Mouse (Mus musculus) right cerebral cortex, postnatal 10 days (tissue): ENCODE measurements around the gene Pde10a.

Source experiments
- DNase-seq, 2 experiments: peaks; one replicate each; pipeline ENCODE4 v3.0.0; 2021; ENCODE audit warnings: low spot score in 2 of 2

Gene Pde10a

GRCm38 (mm10) chr17:8745334-8745733 lies 220.2 kb downstream of the Pde10a start:
- no peak for DNase-seq

- DNase-seq, result no peak
Observed at GRCm38 (mm10) chr17:8749426-8749825, 224.3 kb downstream of the Pde10a start.

DNA sequence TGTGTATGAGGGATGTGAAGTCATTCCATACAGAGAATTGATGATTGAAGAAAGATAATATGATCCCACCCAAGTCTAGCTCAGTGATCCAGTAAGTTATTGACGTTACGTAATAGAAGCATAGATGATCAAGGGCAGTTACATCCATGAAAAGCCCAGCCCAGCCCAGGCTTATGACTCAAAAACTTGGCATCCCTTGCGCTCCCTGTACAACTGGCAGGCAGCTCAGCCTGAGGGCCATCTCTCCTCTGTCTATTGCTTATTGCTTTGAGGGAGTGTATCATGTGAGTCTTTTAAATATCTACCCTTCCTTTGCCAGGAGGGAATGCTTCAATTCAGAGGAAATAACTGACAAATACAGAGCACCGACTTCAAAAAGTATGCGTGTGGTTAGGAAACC lies 232.4 kb downstream of the Pde10a start:
- no peak for DNase-seq

DNA sequence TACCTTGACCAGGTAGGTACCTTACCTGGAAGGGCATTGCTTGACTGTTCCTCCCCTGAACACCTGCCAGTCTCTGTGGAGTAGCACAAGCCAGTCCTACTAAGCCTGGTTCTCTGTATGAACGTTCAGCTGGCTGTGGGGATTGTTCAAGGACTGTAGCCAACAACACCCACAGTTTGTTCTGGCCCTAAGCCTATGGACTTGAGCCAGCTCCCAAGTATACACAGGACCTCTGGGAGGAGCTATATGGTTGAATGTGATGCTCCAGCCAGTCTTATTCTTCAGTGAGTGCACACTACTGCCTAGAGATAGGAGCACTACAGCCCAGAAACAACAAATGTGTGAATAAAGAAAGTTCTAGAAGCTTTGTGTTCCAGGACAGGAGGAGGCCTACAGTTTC lies 238.1 kb downstream of the Pde10a start:
- peak; percentile 40 to 45 for DNase-seq

DNA sequence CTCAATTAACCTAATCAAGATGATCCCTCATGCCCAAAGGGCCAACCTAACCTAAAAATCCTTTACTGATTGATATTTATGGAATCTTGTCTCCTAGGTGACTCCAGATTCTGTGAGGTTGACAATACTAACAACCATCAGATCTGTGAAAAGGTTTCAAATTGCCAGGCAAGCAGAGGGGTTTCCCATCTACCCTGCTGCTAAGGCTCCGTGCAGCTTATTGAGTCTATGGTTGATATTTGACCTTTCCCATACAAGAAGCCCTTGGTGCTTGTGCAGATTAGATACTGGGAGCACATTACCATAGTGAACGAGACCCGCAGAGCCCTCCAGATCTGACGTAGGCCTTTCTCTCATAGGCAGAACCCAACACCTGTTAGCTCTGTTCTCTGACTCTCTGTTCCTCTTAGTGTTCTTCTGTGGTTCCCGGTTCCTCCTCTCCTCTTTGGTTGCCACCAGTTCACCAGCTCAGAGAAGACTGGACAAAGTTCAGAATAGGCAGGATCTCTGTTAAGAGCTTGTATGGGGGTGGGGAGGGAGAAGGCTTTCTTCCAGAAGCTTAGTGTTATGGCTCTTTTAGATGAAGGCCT lies 240.9 kb downstream of the Pde10a start:
- DNase-seq, result no peak

DNA sequence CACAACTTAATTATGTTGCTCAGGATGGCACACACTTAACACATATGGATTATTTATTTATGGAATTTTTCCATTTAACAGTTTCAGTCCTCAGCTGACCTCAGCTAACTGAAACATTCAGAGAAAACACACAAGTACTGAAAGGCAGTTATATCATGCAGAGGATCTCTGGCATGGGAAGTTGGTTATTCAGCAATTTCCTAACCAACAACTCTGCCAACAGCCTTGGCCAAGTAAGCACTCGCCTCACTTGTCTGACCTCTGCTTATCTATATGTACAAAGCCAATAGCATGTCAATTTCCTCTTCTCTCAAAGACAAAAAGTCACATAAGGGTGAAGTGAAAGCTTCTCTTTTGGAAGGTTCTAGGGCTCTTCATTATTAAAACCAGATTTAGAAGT lies 244.0 kb downstream of the Pde10a start:
- no peak for DNase-seq

DNA sequence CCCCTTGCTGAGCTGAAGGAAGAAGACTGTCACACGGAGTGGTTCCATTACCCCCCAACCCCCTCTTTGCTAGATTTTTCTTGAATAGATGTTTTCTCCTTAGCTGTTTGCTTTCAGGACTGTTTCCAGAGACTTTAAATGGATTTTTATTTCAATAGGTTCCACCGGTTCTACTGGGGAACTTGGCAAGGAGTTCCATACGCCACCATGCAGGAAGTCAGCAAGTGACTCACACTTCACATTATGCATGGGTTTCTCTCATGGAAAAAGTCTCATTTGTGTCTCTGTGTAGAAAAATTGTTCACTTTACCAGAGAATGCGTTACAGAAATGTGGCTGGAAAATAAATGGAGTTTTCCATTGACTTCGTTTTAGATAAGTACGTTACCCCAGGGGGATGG lies 248.2 kb downstream of the Pde10a start:
- DNase-seq, result no peak

GRCm38 (mm10) chr17:8774301-8774700 lies 249.1 kb downstream of the Pde10a start:
- DNase-seq, result no peak

DNA sequence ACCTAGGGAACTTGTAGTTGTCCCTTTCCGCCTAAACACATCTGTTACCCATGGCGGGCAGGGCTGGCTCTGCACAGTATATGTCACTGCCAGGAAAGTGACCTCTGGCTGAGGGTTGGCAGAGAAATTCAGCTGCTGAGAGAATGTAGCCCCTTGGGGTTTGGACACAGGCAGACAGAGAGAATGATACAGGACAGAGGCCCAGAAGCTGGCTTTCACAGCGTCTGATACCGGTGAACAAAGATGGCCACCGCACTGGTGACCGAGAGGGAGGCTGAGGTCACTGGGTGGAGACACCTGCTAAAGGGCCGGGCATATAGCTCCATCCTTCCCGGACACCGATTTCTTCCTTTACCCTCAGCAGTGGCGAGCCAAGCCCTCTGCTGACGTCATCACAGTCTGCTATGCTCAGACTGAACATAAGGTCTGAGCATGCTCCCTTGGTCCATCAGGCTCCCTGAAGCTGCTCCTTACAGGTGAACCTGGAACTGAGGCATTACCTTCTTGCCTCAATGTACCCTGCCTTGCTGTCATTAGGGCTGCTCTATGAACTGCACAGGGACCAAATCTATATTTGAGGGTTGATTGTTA lies 250.5 kb downstream of the Pde10a start:
- no peak for DNase-seq

DNA sequence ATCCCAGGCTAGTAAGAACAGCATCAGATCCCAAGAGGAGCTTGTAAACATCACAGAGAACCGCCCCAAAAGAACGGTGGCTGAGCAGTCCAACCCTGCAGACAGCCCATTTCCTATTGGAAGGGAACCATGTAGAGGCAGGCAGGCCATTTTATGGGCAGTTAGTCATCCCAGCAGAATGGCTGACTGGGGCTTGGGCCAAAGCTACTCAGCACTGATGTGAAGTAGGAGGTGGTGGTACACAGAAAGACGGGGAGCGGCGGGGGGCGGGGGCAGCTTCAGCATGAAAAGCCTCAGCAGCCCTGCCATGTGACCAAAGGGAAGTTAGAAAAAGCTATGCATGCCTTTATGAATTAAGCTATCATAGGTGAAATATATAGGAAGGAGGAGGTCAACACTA lies 252.5 kb downstream of the Pde10a start:
- peak in 1 of 2 experiments; percentile 48 for DNase-seq

- DNase-seq, result no peak
Observed at GRCm38 (mm10) chr17:8778839-8779238, 253.7 kb downstream of the Pde10a start.

GRCm38 (mm10) chr17:8780484-8780883 lies 255.3 kb downstream of the Pde10a start:
- DNase-seq, result no peak

DNA sequence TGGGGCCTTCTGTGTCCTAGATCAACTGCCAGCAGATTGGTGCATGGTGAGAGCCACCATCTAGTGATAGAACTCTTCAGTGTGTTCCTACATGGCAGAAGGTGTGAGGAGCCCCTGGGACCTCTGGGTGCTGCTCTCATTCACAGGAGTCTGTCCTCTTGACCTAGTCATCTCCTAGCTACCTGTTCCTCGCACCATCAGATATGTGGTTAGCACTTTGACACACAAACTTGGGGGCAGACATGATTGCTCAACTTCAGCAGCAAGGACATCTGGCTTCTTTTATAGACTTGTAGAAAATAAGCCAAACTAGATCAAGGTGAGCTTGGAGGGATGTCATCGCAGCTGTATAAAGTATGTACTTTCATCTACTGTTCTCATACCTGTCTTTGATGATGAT lies 255.9 kb downstream of the Pde10a start:
- no peak for DNase-seq

DNA sequence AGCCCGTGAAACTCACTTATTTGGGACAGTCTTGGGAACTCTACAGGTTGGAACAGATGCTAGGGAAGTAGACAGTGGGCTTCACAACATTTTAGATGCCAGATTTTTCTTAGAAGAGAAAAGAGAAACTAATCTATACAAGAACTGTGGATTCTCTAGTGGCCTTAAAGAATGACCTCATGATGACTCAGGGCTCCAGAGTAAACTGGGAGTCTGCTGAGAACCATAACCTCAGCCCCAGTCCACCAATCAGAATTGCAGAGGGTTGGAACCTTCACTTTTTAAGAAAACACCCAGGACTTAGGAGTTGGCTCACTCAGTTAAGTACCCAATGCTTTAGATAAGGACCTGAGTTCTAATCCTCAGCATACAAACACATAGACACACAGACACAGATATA lies 256.4 kb downstream of the Pde10a start:
- no peak for DNase-seq

DNA sequence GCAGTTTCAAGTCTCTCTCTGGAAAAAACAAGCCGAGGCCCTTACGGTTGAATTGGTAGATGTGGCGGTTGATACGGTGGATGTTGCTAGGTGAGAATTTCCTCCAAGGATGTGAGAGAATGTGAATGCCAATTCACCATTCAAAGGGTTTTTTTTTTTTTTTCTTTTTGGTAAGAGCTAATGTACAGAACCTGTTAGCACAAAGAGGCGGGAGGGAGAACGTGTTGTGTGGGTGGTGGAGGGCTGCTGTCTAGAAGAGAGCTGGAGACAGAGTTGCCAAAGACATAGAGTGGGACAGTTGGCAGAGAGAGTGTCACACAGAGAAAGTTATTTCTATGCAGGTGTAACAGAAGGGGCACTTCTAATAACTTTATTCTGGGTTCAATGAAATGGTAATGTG lies 260.7 kb downstream of the Pde10a start:
- no peak for DNase-seq

DNA sequence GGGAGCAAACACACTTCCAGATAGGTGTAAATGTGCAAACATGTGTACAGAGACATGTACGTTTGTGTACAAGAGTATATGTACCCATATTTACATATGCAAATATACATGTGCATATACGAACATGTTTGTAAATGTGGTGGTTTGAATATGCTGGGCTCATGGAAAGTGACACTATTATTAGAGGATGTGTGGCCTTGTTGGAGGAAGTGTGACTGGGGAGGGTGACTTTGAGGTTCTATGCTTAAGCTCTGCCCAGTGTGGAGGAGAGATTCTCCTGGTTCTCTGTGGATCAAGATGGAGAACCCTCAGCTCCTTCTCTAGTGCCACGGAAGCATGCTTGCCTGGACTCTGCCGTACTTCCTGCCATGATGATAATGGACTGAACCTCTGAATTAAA lies 261.3 kb downstream of the Pde10a start:
- DNase-seq, result no peak

GRCm38 (mm10) chr17:8787762-8788161 lies 262.6 kb downstream of the Pde10a start:
- no peak for DNase-seq

- DNase-seq, result no peak
Observed at GRCm38 (mm10) chr17:8791561-8791960, 266.4 kb downstream of the Pde10a start.

- no peak for DNase-seq
Observed at GRCm38 (mm10) chr17:8792611-8793010, 267.4 kb downstream of the Pde10a start.

DNA sequence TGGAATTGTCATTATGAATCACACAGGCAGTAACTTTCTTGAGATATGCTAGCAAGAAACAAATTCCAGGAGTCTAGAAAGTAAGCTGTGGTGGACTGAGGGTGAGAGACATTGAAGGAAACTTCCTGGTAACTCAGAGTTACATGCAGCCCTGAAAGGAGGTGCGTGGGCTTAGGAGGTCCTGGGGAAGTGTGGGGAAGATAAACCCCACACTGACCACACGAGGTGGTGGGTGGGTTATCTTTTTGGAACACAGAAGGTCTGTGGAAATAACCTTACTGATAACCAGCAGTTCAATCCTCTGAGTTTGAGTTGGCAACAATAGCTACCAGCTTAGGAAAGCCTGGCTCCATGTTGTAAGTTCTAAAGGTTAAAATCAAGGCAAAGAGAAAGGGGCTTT lies 272.5 kb downstream of the Pde10a start:
- DNase-seq, result no peak

- DNase-seq, result no peak
Observed at GRCm38 (mm10) chr17:8798531-8799295, 273.5 kb downstream of the Pde10a start.

GRCm38 (mm10) chr17:8799296-8799731 lies 274.1 kb downstream of the Pde10a start:
- no peak for DNase-seq

- no peak for DNase-seq
Observed at GRCm38 (mm10) chr17:8799914-8800420, 274.8 kb downstream of the Pde10a start.
